Mouse (Mus musculus) heart, adult 8-10 months (tissue): ENCODE results near the gene Rpl23. TPM values are rescaled to one million over a fixed set of nuclear protein-coding genes. Genes with fewer than 3 reads are reported as not detected.

ENCODE experiments used
- DNase-seq: peaks from one replicate; pipeline ENCODE4 v3.0.0; 2022; ENCODE audit warnings: low spot score
- total RNA-seq, 4 experiments: library from RNA; stranded (reverse); gene quantifications; 2 replicates each; pipeline ENCODE4 v1.2.4; 2022

The Rpl23 gene
- total RNA-seq, 4 experiments from 2014 or later = 425 to 610 (median 521) TPM

- DNase-seq = no peak
These were observed 31.7 kb upstream of the Rpl23 start for GRCm38 (mm10) chr11:97813746-97814515.

GRCm38 (mm10) chr11:97813085-97813484, 30.8 kb upstream of the Rpl23 start:
- no peak for DNase-seq

- no peak for DNase-seq
These were observed 30.3 kb upstream of the Rpl23 start for GRCm38 (mm10) chr11:97812491-97812921.

- no peak for DNase-seq
These were observed 29.5 kb upstream of the Rpl23 start for GRCm38 (mm10) chr11:97811569-97812362.

GRCm38 (mm10) chr11:97810970-97811369, 28.7 kb upstream of the Rpl23 start:
- DNase-seq = no peak

- DNase-seq = no peak
These were observed 28.1 kb upstream of the Rpl23 start for GRCm38 (mm10) chr11:97810356-97810755.

- DNase-seq = no peak
These were observed 27.2 kb upstream of the Rpl23 start for GRCm38 (mm10) chr11:97809235-97810121.

- DNase-seq = no peak
These were observed 26.5 kb upstream of the Rpl23 start for GRCm38 (mm10) chr11:97808621-97809234.

- no peak for DNase-seq
These were observed 25.9 kb upstream of the Rpl23 start for GRCm38 (mm10) chr11:97808093-97808492.

GRCm38 (mm10) chr11:97807626-97808025, 25.4 kb upstream of the Rpl23 start:
- DNase-seq = no peak

- DNase-seq = no peak
These were observed 24.4 kb upstream of the Rpl23 start for GRCm38 (mm10) chr11:97806613-97806964.

GRCm38 (mm10) chr11:97805662-97806612, 23.7 kb upstream of the Rpl23 start:
- DNase-seq = no peak

- no peak for DNase-seq
These were observed 22.8 kb upstream of the Rpl23 start for GRCm38 (mm10) chr11:97804841-97805661.

GRCm38 (mm10) chr11:97803847-97804246, 21.6 kb upstream of the Rpl23 start:
- no peak for DNase-seq

GRCm38 (mm10) chr11:97802495-97802894, 20.3 kb upstream of the Rpl23 start:
- DNase-seq = no peak

GRCm38 (mm10) chr11:97802194-97802470, 19.9 kb upstream of the Rpl23 start:
- DNase-seq = no peak

GRCm38 (mm10) chr11:97801409-97802193, 19.4 kb upstream of the Rpl23 start:
- DNase-seq = no peak

GRCm38 (mm10) chr11:97800691-97801408, 18.6 kb upstream of the Rpl23 start:
- no peak for DNase-seq
